Mouse (Mus musculus): ENCODE measurements around the gene Asb7. TPM values are rescaled to one million over a fixed set of nuclear protein-coding genes. Genes with fewer than 3 reads are reported as not detected.

Gene Asb7
- 9.6 and 9.9 TPM in 2 replicates for polyA plus RNA-seq (2015; fragmentation: Nextera tagmentation; extraction: Ambion mirVana)

GRCm38 (mm10) chr7:66689294-66689619, at the start of gene Asb7:
Asb7 (minus strand) TSS chr7:66689596.
- H3K9me3 ChIP-seq: no peaks in the 10 kb centered on the region
- no peaks in the 10 kb centered on the region for H3K27me3 ChIP-seq (replicated peaks)
- peaks cover 20% of the 10 kb centered on the region for H3K36me3 ChIP-seq
- ATAC-seq (ENCODE audit: extremely low read depth, insufficient number of reproducible peaks, low FRiP score, low TSS enrichment): peak; percentile 12; the same call in 1 of the 2 replicates
- peaks cover 17% of the 10 kb centered on the region for H3K4me1 ChIP-seq
- peak within 1 kb of the TSS; percentile 94 for H3K9ac ChIP-seq
- peak within 1 kb of the TSS; percentile 81 for H3K27ac ChIP-seq (replicated peaks)
- H3K4me2 ChIP-seq: peak within 1 kb of the TSS; percentile 98
- peak within 1 kb of the TSS; percentile 68 for H3K4me3 ChIP-seq
- 0% methylated on average over 18 of the region's 18 CpGs for WGBS

DNA sequence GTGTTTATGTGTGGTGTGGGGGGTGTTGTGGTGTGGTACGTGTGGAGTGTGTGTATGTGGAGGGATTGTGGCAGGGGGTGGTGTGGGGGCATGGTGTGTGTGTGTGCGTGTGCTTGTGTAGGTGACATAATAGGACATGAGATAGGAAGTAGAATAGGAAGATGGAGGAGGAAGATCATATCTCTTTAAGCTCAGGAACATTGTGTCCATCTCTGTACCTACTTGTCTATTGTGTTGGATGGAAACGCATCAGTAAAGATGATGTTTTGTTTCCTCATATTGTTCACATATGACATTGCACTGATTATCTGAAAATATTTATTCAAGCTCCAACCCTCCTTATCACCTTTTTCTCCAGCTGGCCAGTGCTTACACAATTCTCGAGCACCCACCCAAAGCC, 48.0 kb upstream of the Asb7 start:
- no peak overlapping the region for H3K4me2 ChIP-seq
- no peaks in the 10 kb centered on the region for H3K36me3 ChIP-seq
- no peak overlapping the region for H3K27ac ChIP-seq (replicated peaks)
- H3K9ac ChIP-seq: no peak overlapping the region
- no peaks in the 10 kb centered on the region for H3K27me3 ChIP-seq (replicated peaks)
- WGBS: 71% methylated on average over 4 of the region's 4 CpGs
- no peaks in the 10 kb centered on the region for H3K9me3 ChIP-seq
- H3K4me1 ChIP-seq: peaks cover 35% of the 10 kb centered on the region
- no peak for ATAC-seq (ENCODE audit: extremely low read depth, insufficient number of reproducible peaks, low FRiP score, low TSS enrichment)
- no peak overlapping the region for H3K4me3 ChIP-seq

DNA sequence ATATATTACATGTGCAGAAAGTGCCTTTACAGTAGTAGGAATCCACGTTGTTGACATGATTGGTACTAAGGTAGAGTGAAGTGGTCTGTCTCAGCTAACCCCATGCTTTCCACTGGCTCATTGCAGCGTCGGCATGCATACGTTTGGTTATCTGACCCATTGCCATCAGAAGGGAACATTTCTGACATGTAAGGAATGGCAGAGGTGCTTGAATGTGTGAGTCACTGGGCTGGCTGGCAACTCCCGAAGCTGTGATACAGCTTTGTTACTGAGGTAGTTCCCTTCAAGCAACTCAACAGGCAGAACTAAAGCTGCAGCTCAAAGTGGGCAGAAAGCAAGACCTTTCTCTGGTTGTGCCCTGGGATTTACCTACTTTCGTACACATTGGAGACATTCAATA, 45.6 kb upstream of the Asb7 start:
- H3K4me1 ChIP-seq: peaks cover 13% of the 10 kb centered on the region
- H3K27ac ChIP-seq (replicated peaks): no peak overlapping the region; the same call in 1 of the 2 replicates
- no peak overlapping the region for H3K4me2 ChIP-seq
- no peak overlapping the region for H3K9ac ChIP-seq
- whole genome bisulfite sequencing: 43% methylated on average over 6 of the region's 6 CpGs
- no peaks in the 10 kb centered on the region for H3K27me3 ChIP-seq (replicated peaks)
- no peak for ATAC-seq (ENCODE audit: extremely low read depth, insufficient number of reproducible peaks, low FRiP score, low TSS enrichment)
- H3K4me3 ChIP-seq: no peak overlapping the region
- H3K36me3 ChIP-seq: no peaks in the 10 kb centered on the region
- no peaks in the 10 kb centered on the region for H3K9me3 ChIP-seq

DNA sequence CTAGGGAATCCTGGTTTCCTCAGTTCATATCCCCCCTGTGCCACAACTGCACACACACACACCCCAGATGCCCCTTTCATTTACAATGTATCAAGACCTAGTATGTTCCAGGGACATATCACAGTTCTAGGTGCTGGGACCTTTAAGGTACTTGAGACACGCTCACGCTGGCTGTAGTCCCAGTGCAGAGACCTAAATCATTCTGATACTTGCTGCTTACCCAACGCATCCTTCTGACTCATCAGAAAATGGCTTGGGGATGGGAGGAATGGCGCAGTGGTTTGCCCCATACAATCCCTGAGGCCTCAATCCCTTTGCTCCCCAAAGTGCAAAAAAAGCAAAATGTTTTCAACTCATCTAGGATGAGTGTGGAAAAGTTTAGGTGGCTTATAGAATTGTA, 45.1 kb upstream of the Asb7 start:
- peaks cover 12% of the 10 kb centered on the region for H3K4me1 ChIP-seq

GRCm38 (mm10) chr7:66733882-66734281, 44.5 kb upstream of the Asb7 start:
- no peak for ATAC-seq (ENCODE audit: extremely low read depth, insufficient number of reproducible peaks, low FRiP score, low TSS enrichment)
- H3K27me3 ChIP-seq (replicated peaks): no peaks in the 10 kb centered on the region
- WGBS: 92% methylated on average over 11 of the region's 11 CpGs
- H3K27ac ChIP-seq (replicated peaks): no peak overlapping the region
- no peak overlapping the region for H3K4me3 ChIP-seq
- peaks cover 12% of the 10 kb centered on the region for H3K4me1 ChIP-seq
- no peak overlapping the region for H3K9ac ChIP-seq
- no peaks in the 10 kb centered on the region for H3K36me3 ChIP-seq
- no peak overlapping the region for H3K4me2 ChIP-seq
- H3K9me3 ChIP-seq: no peaks in the 10 kb centered on the region

More for the DNA sequence above, 45.1 kb upstream of the Asb7 start:
- Histone ChIP-seq H3K9ac (no peak overlapping the region), H3K4me3 (no peak overlapping the region), H3K9me3 (no peaks in the 10 kb centered on the region), H3K36me3 (no peaks in the 10 kb centered on the region), H3K27ac (replicated peaks) (no peak overlapping the region), H3K27me3 (replicated peaks) (no peaks in the 10 kb centered on the region), H3K4me2 (no peak overlapping the region)
- no peak for ATAC-seq (ENCODE audit: extremely low read depth, insufficient number of reproducible peaks, low FRiP score, low TSS enrichment)
- WGBS: 91% methylated on average over 4 of the region's 4 CpGs

- H3K4me3 ChIP-seq: no peak overlapping the region
- no peak overlapping the region for H3K27ac ChIP-seq (replicated peaks)
- H3K9me3 ChIP-seq: no peaks in the 10 kb centered on the region
- no peak overlapping the region for H3K9ac ChIP-seq
- H3K4me1 ChIP-seq: peaks cover 12% of the 10 kb centered on the region
- no peak overlapping the region for H3K4me2 ChIP-seq
- H3K36me3 ChIP-seq: no peaks in the 10 kb centered on the region
- 86% methylated on average over 17 of the region's 17 CpGs for WGBS
- ATAC-seq (ENCODE audit: extremely low read depth, insufficient number of reproducible peaks, low FRiP score, low TSS enrichment): no peak
- no peaks in the 10 kb centered on the region for H3K27me3 ChIP-seq (replicated peaks)
Observed at GRCm38 (mm10) chr7:66733431-66733830, 44.0 kb upstream of the Asb7 start.

GRCm38 (mm10) chr7:66729232-66729631, 39.8 kb upstream of the Asb7 start:
- Histone ChIP-seq H3K27ac (replicated peaks) (no peak overlapping the region), H3K4me2 (no peak overlapping the region), H3K9me3 (no peaks in the 10 kb centered on the region), H3K9ac (no peak overlapping the region), H3K27me3 (replicated peaks) (no peaks in the 10 kb centered on the region), H3K36me3 (no peaks in the 10 kb centered on the region), H3K4me3 (no peak overlapping the region), H3K4me1 (0 out of 2 replicates have a peak, but pooled peaks cover 3% of the 10 kb centered on the region)
- 88% methylated on average over 2 of the region's 2 CpGs for WGBS
- ATAC-seq (ENCODE audit: extremely low read depth, insufficient number of reproducible peaks, low FRiP score, low TSS enrichment): no peak

DNA sequence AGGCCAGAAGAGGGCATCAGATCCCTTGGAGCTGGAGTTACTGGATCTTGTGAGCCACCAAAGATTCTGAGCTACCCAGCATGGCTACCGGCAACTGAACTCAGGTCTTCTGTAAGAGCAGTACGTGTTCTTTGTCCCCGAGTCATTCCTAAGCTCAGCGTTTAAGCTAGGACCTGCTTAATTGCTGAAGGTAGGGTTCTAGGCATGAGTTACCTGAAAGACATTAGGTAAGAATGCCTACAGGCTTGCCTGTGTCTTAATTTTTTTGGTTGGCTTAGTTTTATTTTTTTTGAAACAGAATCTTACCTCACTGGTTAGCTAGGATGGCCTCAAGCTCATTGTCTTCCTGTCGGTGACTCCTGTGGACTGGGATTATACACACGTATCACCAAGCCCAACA, 38.7 kb upstream of the Asb7 start:
- no peaks in the 10 kb centered on the region for H3K36me3 ChIP-seq
- no peak overlapping the region for H3K4me2 ChIP-seq
- 90% methylated on average over 6 of the region's 6 CpGs for WGBS
- no peaks in the 10 kb centered on the region for H3K27me3 ChIP-seq (replicated peaks)
- 0 out of 2 replicates have a peak, but pooled peaks cover 5% of the 10 kb centered on the region for H3K4me1 ChIP-seq
- no peaks in the 10 kb centered on the region for H3K9me3 ChIP-seq
- no peak overlapping the region for H3K27ac ChIP-seq (replicated peaks)
- ATAC-seq (ENCODE audit: extremely low read depth, insufficient number of reproducible peaks, low FRiP score, low TSS enrichment): no peak
- H3K4me3 ChIP-seq: no peak overlapping the region
- no peak overlapping the region for H3K9ac ChIP-seq

DNA sequence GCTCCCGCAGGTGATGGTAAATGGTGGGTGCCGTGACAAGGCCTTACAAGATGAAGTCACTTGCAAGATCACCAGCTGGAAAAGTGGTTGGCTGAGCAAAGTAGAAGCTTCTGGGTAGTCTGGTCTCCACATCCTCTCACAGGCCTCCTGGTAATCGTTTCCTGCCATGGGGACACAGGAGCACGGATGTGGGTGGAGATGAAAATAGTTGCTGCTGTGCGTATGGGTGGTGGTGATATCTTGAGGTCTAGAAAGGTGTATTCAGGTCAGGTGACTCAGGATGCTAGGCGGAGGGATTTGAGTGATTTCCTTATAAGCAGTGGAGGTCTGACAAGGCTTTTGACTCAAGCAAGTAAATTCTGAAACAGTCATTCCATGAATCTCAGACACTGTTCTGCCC, 35.6 kb upstream of the Asb7 start:
- Histone ChIP-seq H3K36me3 (peaks cover 10% of the 10 kb centered on the region), H3K27ac (replicated peaks) (no peak overlapping the region), H3K27me3 (replicated peaks) (no peaks in the 10 kb centered on the region), H3K4me2 (no peak overlapping the region), H3K9me3 (no peaks in the 10 kb centered on the region), H3K4me3 (no peak overlapping the region), H3K9ac (no peak overlapping the region), H3K4me1 (0 out of 2 replicates have a peak, but pooled peaks cover 5% of the 10 kb centered on the region)
- WGBS: 75% methylated on average over 6 of the region's 6 CpGs
- ATAC-seq (ENCODE audit: extremely low read depth, insufficient number of reproducible peaks, low FRiP score, low TSS enrichment): no peak

DNA sequence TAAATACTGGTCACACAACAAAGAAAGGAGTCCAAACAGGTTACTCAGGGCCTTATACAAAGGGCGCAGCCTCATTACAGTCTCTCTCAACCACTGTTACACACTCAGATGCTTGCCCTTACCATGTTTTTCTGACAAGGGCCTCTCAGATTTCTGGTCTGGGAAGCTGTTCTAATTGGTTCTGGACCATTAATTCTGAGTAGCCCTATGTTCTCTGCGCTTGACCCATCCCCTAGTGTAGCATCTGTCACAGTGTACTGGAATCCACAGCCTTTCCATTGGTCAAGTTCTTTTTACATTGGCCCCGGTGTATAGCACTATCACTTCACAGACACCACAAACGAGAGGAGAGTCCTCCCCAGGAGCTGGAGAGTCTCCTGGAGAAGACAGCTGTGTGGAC, 35.1 kb upstream of the Asb7 start:
- WGBS: 72% methylated on average over 4 of the region's 4 CpGs
- Histone ChIP-seq H3K9ac (no peak overlapping the region), H3K4me1 (0 out of 2 replicates have a peak, but pooled peaks cover 5% of the 10 kb centered on the region), H3K27me3 (replicated peaks) (no peaks in the 10 kb centered on the region), H3K36me3 (peaks cover 10% of the 10 kb centered on the region), H3K4me3 (no peak overlapping the region), H3K4me2 (no peak overlapping the region), H3K9me3 (no peaks in the 10 kb centered on the region), H3K27ac (replicated peaks) (no peak overlapping the region)
- no peak for ATAC-seq (ENCODE audit: extremely low read depth, insufficient number of reproducible peaks, low FRiP score, low TSS enrichment)

DNA sequence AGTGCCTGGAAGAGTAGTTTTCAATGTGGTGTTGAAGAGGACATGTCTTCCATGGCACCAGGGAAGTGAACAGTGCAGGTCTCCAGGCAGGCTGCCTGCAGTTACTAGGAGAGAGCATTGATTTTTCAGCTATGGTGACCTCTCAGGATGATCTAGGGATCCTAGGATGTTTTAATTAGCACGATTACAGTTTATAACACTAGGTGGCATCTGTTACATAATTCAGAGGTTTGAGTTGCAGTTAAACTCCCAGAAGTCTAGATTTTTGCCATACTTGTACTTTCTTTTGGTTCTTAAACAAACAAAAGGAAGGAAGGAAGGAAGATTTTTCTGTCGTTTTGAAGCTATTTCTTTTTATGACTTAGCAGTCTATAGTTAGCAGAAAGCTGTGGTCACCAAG, 21.8 kb upstream of the Asb7 start:
- WGBS: 50% methylated on average over 2 of the region's 2 CpGs
- ATAC-seq (ENCODE audit: extremely low read depth, insufficient number of reproducible peaks, low FRiP score, low TSS enrichment): no peak
- Histone ChIP-seq H3K9ac (no peak overlapping the region), H3K4me3 (no peak overlapping the region), H3K4me2 (no peak overlapping the region), H3K9me3 (no peaks in the 10 kb centered on the region), H3K4me1 (no peaks in the 10 kb centered on the region), H3K36me3 (peaks cover 65% of the 10 kb centered on the region), H3K27ac (replicated peaks) (no peak overlapping the region), H3K27me3 (replicated peaks) (no peaks in the 10 kb centered on the region)

DNA sequence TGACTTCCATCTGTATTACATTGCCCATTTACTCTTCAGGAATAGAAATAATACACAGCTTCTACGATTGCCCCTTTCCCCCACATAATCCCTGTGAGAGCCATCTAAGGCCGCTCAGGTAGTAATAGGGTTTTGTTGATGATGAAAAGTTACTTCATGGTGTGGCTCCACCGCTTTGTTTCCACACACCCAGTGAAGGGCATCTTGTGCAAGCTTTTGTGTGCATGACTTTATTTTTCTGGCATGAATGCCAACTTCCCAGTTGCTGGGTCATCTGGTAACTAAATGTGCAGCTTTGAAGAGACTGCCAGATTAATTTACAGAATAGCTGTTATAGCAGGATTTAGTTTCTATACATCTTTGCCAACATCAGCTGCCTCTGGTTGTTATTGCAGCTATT, 15.2 kb upstream of the Asb7 start:
- H3K4me3 ChIP-seq: no peak overlapping the region
- H3K27me3 ChIP-seq (replicated peaks): no peaks in the 10 kb centered on the region
- no peak overlapping the region for H3K4me2 ChIP-seq
- peaks cover 3% of the 10 kb centered on the region; the same call in 1 of the 2 replicates for H3K4me1 ChIP-seq
- no peak overlapping the region for H3K27ac ChIP-seq (replicated peaks)
- peaks cover 66% of the 10 kb centered on the region for H3K36me3 ChIP-seq
- no peak for ATAC-seq (ENCODE audit: extremely low read depth, insufficient number of reproducible peaks, low FRiP score, low TSS enrichment)
- H3K9me3 ChIP-seq: no peaks in the 10 kb centered on the region
- H3K9ac ChIP-seq: no peak overlapping the region
- WGBS: 87% methylated on average over 3 of the region's 3 CpGs
